Mouse (Mus musculus) erythroblast, embryonic 14.5 days (primary cell): ENCODE data around the gene Smim1. TPM values are rescaled to one million over a fixed set of nuclear protein-coding genes. Genes with fewer than 3 reads are reported as not detected.

ENCODE experiments used
- H3K27me3 ChIP-seq: 2 replicates; pipeline ENCODE4 v1.6.1; 2012; ENCODE audit warnings: inconsistent platforms; ENCODE audit not compliant: control insufficient read depth
- H3K36me3 ChIP-seq: 2 replicates; pipeline ENCODE4 v1.6.1; 2012; ENCODE audit warnings: mild to moderate bottlenecking, inconsistent platforms; ENCODE audit not compliant: control insufficient read depth
- H3K4me1 ChIP-seq: 2 replicates; pipeline ENCODE4 v1.6.1; 2012; ENCODE audit warnings: inconsistent platforms; ENCODE audit not compliant: control insufficient read depth
- H3K4me3 ChIP-seq: replicated peaks from 2 replicates; pipeline ENCODE3; 2012; ENCODE audit warnings: moderate library complexity, mild to moderate bottlenecking, inconsistent platforms
- H3K9me3 ChIP-seq: 2 replicates; pipeline ENCODE4 v1.6.1; 2012; ENCODE audit warnings: low read length, inconsistent platforms, mixed read lengths; ENCODE audit not compliant: control insufficient read depth
- GATA1 ChIP-seq: IDR thresholded peaks from 2 replicates; pipeline ENCODE4 v1.6.1; 2012; ENCODE audit warnings: low read length, inconsistent platforms, mixed read lengths
- TAL1 ChIP-seq: IDR thresholded peaks from 3 replicates; pipeline ENCODE4 v1.6.1; 2012; ENCODE audit warnings: low read length, inconsistent platforms, mixed read lengths
- polyA plus RNA-seq: library from polyadenylated mRNA; stranded (reverse); fragments of >175 nt; gene quantifications from 2 replicates; pipeline ENCODE4 v1.2.3, GENCODE M21; 2012

Smim1 gene
- polyA plus RNA-seq, 1 experiment = 35.8 TPM

DNA sequence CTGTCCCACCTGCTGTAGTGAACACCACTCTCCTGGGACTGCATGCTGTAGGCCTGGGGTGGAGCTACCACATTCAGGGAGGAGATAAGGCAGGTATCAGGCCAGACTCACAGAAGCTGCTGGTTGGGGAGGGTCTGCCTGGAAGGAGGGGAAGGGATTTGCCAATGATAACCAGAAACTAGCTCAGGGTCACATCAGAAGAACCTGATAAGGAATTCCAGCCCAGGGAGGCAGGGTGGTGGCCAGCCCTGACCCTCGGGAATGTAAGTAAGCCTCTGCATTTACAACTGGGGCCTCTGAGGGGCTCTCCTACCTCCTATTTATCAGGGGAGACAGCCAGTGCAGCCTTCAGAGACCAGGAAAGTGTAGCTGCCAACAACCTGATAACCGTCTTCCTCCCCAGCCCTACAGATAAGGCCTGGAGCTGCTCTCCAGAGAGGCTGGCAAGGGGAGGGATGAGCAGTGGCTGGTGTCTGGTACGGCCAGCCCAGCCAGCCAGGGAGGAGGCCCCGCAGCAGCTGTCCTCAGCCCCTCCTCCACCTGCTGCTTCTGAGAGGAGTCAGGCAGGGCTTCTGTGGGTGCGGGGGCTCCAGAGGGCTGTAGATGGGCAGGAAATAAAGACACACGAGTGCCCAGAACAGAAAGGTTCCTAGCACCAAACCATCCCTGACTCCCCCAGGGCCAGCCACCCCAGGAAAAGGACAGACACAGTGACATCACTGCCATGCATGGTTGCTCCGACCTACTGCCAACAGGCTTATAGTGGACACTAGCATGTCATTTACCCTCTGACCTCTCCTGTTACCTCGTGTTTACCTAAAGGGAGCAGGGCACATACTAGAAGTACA is 2.1 kb downstream of the Smim1 start:
- Histone ChIP-seq H3K27me3 (no peaks in the 10 kb centered on the region), H3K4me1 (peaks cover 93% of the 10 kb centered on the region), H3K4me3 (peak overlapping the region; percentile 83), H3K9me3 (no peaks in the 10 kb centered on the region), H3K36me3 (peaks cover 89% of the 10 kb centered on the region)
- peak; percentile 91 for TF ChIP-seq GATA1
- TF ChIP-seq TAL1 = peak; percentile 83

DNA sequence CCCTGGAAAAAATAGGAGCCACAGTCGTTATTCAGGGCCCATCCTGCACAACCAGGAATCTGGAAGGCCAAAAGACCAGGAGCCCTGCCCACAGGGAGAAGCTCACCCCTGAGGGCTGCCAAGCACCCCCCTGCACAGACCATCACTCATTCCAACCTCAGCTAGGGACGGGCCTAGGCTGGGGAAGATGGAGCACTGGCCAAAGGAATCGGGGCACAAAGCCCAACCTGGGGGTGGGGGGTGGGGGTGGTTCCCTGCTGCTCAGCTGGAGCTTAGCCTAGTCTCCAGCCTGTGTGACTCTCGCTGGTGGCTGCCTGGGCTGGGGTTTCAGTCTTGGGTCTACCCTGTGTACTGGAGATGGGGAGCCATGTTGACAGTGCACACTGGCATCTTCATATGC is 3.2 kb downstream of the Smim1 start:
- peaks cover 90% of the 10 kb centered on the region for H3K4me1 ChIP-seq
- TF ChIP-seq TAL1 (no peak), GATA1 (no peak)
- peak overlapping the region; percentile 83 for H3K4me3 ChIP-seq
- no peaks in the 10 kb centered on the region for H3K9me3 ChIP-seq
- no peaks in the 10 kb centered on the region for H3K27me3 ChIP-seq
- H3K36me3 ChIP-seq = peaks cover 89% of the 10 kb centered on the region

DNA sequence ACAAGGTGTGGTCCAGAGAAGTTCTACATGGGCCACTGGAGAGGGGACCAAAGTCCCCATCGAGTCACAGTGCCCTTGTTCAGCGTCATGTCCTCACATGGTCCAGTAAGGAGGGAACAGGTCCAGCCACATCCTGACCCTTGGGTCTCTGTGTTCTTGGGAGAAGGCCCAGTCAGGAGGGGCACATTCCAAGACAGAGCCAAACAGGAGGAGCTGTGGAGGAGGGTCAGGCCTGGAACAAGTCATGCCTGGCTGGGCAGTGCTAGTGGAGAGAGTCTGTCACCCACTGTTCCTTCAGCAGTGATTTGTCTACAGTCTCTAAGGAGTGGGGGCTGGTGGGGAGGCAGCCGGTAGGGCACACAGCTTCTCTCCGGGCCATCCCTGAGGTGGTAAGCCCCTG is 3.6 kb downstream of the Smim1 start:
- peak overlapping the region; percentile 83 for H3K4me3 ChIP-seq
- TF ChIP-seq GATA1 (no peak), TAL1 (no peak)

DNA sequence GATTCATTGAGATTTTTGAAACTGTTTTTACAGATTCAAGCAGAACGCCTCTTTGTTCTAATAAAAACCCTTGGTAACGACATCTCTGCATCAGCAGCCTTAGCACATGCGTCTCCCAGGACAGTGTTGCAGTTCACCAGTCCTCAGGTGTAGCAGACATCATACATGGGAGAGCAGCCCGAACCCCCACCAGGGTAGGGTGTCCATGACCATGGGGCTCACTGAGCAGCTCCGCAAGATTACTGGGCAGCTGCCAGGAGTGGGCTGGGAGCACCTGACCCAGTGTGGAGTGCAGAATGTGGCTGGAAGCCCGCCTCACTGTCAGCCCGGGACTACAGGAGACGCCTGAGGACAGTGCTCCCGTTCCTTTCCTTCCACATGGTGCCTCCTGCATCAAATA is 4.6 kb downstream of the Smim1 start:
- peak overlapping the region; percentile 5 for H3K4me3 ChIP-seq
- peaks cover 80% of the 10 kb centered on the region for H3K4me1 ChIP-seq
- peaks cover 92% of the 10 kb centered on the region for H3K36me3 ChIP-seq
- H3K9me3 ChIP-seq = no peaks in the 10 kb centered on the region
- no peaks in the 10 kb centered on the region for H3K27me3 ChIP-seq
- no peak for TF ChIP-seq TAL1
- no peak for TF ChIP-seq GATA1

More for the DNA sequence above, 3.6 kb downstream of the Smim1 start:
- no peaks in the 10 kb centered on the region for H3K27me3 ChIP-seq
- H3K36me3 ChIP-seq = peaks cover 89% of the 10 kb centered on the region
- H3K9me3 ChIP-seq = no peaks in the 10 kb centered on the region
- H3K4me1 ChIP-seq = peaks cover 85% of the 10 kb centered on the region

DNA sequence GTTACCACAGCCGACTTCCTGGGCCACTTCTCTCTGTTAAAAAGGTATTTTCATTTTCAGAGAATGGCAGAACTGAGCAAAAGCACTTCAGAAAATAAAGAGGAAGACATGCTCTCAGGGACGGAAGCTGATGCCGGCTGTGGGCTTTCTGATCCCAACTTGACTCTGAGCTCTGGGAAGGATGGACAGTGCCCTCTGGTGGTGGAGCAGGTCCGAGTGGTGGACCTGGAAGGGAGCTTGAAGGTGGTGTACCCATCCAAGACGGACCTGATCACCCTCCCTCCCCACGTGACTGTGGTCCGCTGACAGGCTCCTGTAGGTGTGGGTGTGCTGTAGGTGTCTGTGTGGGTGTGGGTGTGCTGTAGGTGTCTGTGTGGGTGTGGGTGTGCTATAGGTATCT is 6.5 kb downstream of the Smim1 start:
- H3K27me3 ChIP-seq = no peaks in the 10 kb centered on the region
- no peak overlapping the region for H3K4me3 ChIP-seq
- peaks cover 75% of the 10 kb centered on the region for H3K4me1 ChIP-seq
- TF ChIP-seq TAL1 = no peak
- TF ChIP-seq GATA1 = no peak
- no peaks in the 10 kb centered on the region for H3K9me3 ChIP-seq
- H3K36me3 ChIP-seq = peaks cover 100% of the 10 kb centered on the region

DNA sequence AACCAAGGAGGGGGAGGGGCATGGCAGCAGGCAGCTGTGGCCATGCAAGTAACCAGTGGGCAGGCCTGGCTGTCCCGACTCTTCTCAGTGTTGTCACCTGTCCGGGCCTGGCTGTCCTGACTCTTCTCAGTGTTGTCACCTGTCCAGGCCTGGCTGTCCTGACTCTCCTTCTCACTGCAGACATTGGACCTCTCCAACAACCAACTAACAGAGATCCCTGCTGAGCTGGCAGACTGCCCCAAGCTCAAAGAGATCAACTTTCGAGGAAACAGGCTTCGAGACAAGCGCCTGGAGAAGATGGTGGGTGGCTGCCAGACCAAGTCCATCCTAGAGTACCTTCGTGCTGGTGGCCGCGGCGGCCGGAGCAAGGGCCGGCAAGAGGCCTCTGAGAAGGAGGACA is 10.6 kb downstream of the Smim1 start:
- TF ChIP-seq GATA1 = no peak
- TF ChIP-seq TAL1 = no peak
- Histone ChIP-seq H3K4me1 (peaks cover 72% of the 10 kb centered on the region), H3K27me3 (no peaks in the 10 kb centered on the region), H3K36me3 (peaks cover 77% of the 10 kb centered on the region), H3K4me3 (no peak overlapping the region), H3K9me3 (no peaks in the 10 kb centered on the region)

DNA sequence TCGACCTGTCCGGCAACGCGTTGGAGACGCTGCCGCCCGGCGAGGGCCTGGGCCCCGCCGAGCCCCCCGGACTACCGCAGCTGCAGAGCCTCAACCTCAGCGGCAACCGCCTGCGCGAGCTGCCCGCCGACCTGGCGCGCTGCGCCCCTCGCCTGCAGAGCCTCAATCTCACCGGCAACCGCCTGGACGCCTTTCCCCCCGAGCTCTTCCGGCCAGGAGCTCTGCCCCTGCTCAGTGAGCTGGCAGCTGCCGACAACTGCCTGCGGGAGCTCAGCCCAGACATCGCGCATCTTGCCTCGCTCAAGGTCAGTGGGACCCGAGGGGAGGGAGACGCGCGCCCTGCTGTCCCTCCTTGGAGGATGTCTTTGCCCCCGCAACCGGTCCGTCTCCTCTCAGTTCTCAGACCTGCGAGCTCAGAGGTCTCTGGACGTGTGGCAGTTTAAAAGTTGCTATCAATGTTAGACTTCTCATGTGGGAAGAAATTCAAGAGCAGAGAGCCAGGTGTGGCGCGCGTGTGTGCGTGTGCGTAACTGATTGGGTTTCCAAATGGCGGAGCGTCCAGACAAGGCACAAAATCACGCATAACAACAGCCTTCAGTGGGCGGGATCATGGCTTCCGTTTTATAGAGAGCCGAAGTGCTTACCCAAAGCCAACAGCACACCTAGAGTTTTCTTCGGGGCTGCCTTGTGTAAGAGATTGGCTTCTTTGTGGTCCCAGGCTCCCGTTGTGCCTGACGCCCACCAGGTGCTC is 13.7 kb downstream of the Smim1 start:
- Histone ChIP-seq H3K4me1 (peaks cover 59% of the 10 kb centered on the region), H3K27me3 (no peaks in the 10 kb centered on the region), H3K36me3 (peaks cover 50% of the 10 kb centered on the region), H3K4me3 (peak overlapping the region; percentile 94), H3K9me3 (no peaks in the 10 kb centered on the region)
- TF ChIP-seq GATA1 = no peak
- TF ChIP-seq TAL1 = no peak

DNA sequence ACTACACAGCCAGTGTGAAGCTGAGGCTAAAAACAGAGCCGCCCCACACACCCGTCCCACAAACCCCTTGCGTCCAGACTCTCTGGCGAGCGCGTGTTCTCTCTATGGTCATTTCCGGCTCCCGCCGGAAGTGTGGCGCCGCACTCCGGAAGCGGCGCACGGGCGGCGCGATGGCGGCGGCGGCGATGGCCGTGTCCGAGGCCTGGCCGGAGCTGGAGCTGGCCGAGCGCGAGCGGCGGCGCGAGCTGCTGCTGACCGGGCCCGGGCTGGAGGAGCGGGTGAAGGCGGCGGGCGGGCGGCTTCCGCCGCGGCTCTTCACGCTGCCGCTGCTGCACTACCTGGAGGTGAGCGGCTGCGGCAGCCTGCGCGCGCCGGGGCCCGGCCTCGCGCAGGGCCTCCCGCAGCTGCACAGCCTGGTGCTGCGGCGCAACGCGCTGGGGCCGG is 14.4 kb downstream of the Smim1 start, which contains the start of gene Lrrc47:
Gene Lrrc47, plus strand, starts transcription at position 86 of the 444 bp plus-strand sequence.
- Histone ChIP-seq H3K4me1 (peaks cover 56% of the 10 kb centered on the region), H3K4me3 (peak within 1 kb of the TSS; percentile 94), H3K27me3 (no peaks in the 10 kb centered on the region), H3K9me3 (no peaks in the 10 kb centered on the region), H3K36me3 (peaks cover 50% of the 10 kb centered on the region)
- TF ChIP-seq TAL1 (no peak), GATA1 (no peak)

DNA sequence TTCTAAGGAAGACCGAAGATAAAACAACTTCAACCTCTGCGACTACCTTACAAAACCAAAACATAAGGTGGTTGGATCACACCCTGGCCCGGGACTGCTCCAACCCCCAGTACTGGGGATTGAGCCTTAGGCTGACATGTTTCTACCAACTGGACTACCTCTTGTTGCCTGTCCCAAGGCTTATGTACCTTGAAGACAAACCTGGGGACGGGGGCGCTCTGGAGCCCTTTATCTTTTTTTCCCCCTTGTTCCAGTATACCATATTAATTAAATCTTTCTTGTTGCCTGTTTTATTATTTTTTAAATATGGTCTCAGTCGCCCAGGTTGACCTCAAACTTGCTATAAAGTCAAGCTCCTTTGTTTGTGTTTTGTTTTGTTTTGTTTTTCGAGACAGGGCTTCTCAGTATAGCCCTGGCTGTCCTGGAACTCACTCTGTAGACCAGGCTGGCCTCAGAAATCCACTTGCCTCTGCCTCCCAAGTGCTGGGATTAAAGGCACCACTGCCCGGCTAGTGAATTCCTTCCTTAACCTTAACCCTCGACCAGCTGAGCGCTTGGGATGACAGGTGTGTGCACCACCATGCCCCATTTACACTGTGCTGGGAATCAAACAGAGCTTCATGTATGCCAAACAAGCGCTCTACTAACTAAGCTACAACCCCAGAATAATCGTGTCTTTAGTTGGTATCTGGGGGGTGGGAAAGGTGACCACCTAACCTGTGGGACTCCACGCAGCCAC is 15.0 kb downstream of the Smim1 start:
- H3K4me3 ChIP-seq = peak overlapping the region; percentile 94
- H3K27me3 ChIP-seq = no peaks in the 10 kb centered on the region
- TF ChIP-seq GATA1 (no peak), TAL1 (no peak)
- peaks cover 55% of the 10 kb centered on the region for H3K4me1 ChIP-seq
- H3K36me3 ChIP-seq = peaks cover 50% of the 10 kb centered on the region
- H3K9me3 ChIP-seq = no peaks in the 10 kb centered on the region
